Mouse (Mus musculus): Measurements from ENCODE around the gene Shq1. TPM values are rescaled to one million over a fixed set of nuclear protein-coding genes. Genes with fewer than 3 reads are reported as not detected.
A peak's percentile ranks its signal among the peaks of the same experiment; 100 is the strongest.

The Shq1 gene
- polyA plus RNA-seq, 1 experiment from 2014 or later = 23.7 TPM

DNA sequence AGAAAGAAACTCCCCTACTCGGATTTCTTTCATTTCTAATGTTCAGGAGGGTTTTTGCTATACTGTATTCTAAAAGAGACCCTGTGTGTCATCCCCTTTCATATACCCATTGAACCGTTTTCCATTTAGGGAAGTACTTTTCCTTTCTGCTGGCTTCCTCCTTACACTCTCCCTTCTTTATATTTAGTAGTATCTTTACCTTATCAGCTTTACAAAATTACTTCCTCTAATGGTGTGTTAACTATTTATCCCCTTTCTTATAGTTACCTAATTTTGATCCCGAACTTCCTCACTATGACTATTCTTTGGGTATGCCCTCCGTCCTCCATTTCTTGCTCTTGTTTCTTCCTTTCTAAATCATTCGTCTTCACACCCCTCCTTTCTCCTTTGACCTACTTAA lies 84.2 kb downstream of the Shq1 start:
- no peak for DNase-seq (ENCODE audit: low spot score)
- peaks cover 21% of the 10 kb centered on the region; the same call in 1 of the 2 replicates for H3K4me1 ChIP-seq

DNA sequence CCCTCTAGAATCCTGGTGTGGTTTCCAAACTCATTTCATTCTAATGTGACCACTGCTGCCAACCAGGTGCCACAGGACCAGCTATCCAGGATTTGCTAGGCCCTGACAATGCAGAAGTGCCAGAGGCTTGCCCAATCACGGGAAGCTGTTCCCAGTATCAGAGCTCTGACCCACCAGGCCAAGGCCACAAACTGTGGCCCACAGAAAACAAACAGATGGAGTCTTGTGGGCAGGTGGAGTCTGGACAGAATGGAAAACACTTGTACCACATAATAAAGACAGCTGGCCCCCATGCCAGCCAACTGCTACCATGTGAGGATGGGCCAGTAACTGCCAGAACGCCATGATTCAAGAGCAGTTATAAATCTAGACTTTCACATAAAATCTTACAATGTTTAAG lies 89.0 kb downstream of the Shq1 start:
- no peak for DNase-seq (ENCODE audit: low spot score)
- H3K27ac ChIP-seq (replicated peaks) = no peak overlapping the region
- 86% methylated on average over 2 of the region's 2 CpGs for WGBS
- peaks cover 29% of the 10 kb centered on the region; the same call in 1 of the 2 replicates for H3K4me1 ChIP-seq
- H3K9me3 ChIP-seq = no peaks in the 10 kb centered on the region
- no peak overlapping the region for H3K4me3 ChIP-seq
- no peaks in the 10 kb centered on the region for H3K36me3 ChIP-seq (replicated peaks)
- no peaks in the 10 kb centered on the region for H3K27me3 ChIP-seq (replicated peaks; ENCODE audit: low read depth, poor library complexity, severe bottlenecking)

More for the DNA sequence above, 84.2 kb downstream of the Shq1 start:
- no peaks in the 10 kb centered on the region for H3K27me3 ChIP-seq (replicated peaks; ENCODE audit: low read depth, poor library complexity, severe bottlenecking)
- 90% methylated on average over 5 of the region's 5 CpGs for WGBS
- H3K27ac ChIP-seq (replicated peaks) = no peak overlapping the region
- no peaks in the 10 kb centered on the region for H3K36me3 ChIP-seq (replicated peaks)
- no peaks in the 10 kb centered on the region for H3K9me3 ChIP-seq
- no peak overlapping the region for H3K4me3 ChIP-seq

DNA sequence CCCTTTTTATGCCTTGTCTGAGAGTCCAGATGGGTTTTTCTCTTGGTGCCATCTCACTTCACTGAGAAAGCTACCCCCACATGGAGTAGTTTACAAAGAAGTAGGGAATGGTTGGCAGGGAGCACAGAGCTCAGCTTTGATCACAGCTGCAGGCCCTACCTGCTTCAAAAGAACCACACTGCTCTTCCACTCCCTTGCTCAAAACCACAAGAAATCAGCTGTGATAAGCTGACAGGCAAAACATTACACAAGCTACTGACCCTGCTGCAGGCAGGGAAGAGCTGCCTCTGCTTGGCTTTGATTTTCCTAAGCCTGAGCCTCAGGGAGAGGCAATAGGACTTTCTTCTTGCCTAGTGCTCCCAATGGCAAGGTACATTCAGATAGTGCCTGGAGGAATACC lies 89.9 kb downstream of the Shq1 start:
- Histone ChIP-seq H3K9me3 (no peaks in the 10 kb centered on the region), H3K4me3 (no peak overlapping the region), H3K36me3 (replicated peaks) (no peaks in the 10 kb centered on the region), H3K27ac (replicated peaks) (no peak overlapping the region), H3K27me3 (replicated peaks; ENCODE audit: low read depth, poor library complexity, severe bottlenecking) (no peaks in the 10 kb centered on the region), H3K4me1 (peaks cover 24% of the 10 kb centered on the region; the same call in 1 of the 2 replicates)
- no peak for DNase-seq (ENCODE audit: low spot score)

- peaks cover 7% of the 10 kb centered on the region for H3K36me3 ChIP-seq (replicated peaks)
- no peak overlapping the region for H3K27ac ChIP-seq (replicated peaks)
- no peak for DNase-seq (ENCODE audit: low spot score)
- WGBS = 93% methylated on average over 6 of the region's 6 CpGs
- no peaks in the 10 kb centered on the region for H3K27me3 ChIP-seq (replicated peaks; ENCODE audit: low read depth, poor library complexity, severe bottlenecking)
- no peaks in the 10 kb centered on the region for H3K9me3 ChIP-seq
- peaks cover 13% of the 10 kb centered on the region; the same call in 1 of the 2 replicates for H3K4me1 ChIP-seq
- H3K4me3 ChIP-seq = no peak overlapping the region
These were observed 93.4 kb downstream of the Shq1 start for GRCm38 (mm10) chr6:100577590-100577989.

- H3K27ac ChIP-seq (replicated peaks) = no peak overlapping the region
These were observed 94.8 kb downstream of the Shq1 start for GRCm38 (mm10) chr6:100576171-100576570.

DNA sequence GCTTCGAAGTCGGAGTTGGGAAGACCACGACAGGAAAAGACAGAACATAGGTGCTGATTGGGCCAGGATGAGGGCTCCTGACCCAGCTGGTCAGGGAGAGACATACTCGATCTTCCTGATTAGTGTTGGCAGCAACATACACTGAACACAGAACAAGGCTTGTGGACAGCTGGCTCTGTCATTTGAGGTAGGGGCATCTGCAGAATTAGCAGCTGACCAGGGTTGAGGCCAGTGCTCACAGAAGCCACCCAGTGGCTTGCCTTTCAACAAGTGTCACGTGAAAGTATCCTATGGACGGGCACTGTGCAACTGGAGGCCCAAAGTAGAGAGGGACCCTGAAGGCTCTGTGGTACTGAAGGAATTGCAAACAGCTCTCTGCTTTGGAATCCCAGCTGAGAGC lies 104.2 kb downstream of the Shq1 start:
- no peak overlapping the region for H3K27ac ChIP-seq (replicated peaks)
- H3K36me3 ChIP-seq (replicated peaks) = no peaks in the 10 kb centered on the region
- peaks cover 47% of the 10 kb centered on the region for H3K4me1 ChIP-seq
- no peak overlapping the region for H3K4me3 ChIP-seq
- 0 out of 2 replicates have a peak, but pooled peaks cover 5% of the 10 kb centered on the region for H3K9me3 ChIP-seq
- no peak for DNase-seq (ENCODE audit: low spot score)
- peaks cover 60% of the 10 kb centered on the region for H3K27me3 ChIP-seq (replicated peaks; ENCODE audit: low read depth, poor library complexity, severe bottlenecking)
- WGBS = 78% methylated on average over 6 of the region's 6 CpGs

More at GRCm38 (mm10) chr6:100576171-100576570, 94.8 kb downstream of the Shq1 start:
- Histone ChIP-seq H3K4me1 (0 out of 2 replicates have a peak, but pooled peaks cover 4% of the 10 kb centered on the region), H3K9me3 (0 out of 2 replicates have a peak, but pooled peaks cover under 1% of the 10 kb centered on the region), H3K4me3 (no peak overlapping the region), H3K36me3 (replicated peaks) (peaks cover 14% of the 10 kb centered on the region), H3K27me3 (replicated peaks; ENCODE audit: low read depth, poor library complexity, severe bottlenecking) (no peaks in the 10 kb centered on the region)
- WGBS = 75% methylated on average over 6 of the region's 6 CpGs
- DNase-seq (ENCODE audit: low spot score) = no peak

GRCm38 (mm10) chr6:100564516-100564915 lies 106.4 kb downstream of the Shq1 start:
- peak; percentile 14 for DNase-seq (ENCODE audit: low spot score)
- no peaks in the 10 kb centered on the region for H3K9me3 ChIP-seq
- H3K27ac ChIP-seq (replicated peaks) = no peak overlapping the region
- H3K4me3 ChIP-seq = no peak overlapping the region
- 30% methylated on average over 4 of the region's 4 CpGs for WGBS
- H3K36me3 ChIP-seq (replicated peaks) = no peaks in the 10 kb centered on the region
- H3K27me3 ChIP-seq (replicated peaks; ENCODE audit: low read depth, poor library complexity, severe bottlenecking) = peaks cover 83% of the 10 kb centered on the region
- H3K4me1 ChIP-seq = peaks cover 35% of the 10 kb centered on the region

DNA sequence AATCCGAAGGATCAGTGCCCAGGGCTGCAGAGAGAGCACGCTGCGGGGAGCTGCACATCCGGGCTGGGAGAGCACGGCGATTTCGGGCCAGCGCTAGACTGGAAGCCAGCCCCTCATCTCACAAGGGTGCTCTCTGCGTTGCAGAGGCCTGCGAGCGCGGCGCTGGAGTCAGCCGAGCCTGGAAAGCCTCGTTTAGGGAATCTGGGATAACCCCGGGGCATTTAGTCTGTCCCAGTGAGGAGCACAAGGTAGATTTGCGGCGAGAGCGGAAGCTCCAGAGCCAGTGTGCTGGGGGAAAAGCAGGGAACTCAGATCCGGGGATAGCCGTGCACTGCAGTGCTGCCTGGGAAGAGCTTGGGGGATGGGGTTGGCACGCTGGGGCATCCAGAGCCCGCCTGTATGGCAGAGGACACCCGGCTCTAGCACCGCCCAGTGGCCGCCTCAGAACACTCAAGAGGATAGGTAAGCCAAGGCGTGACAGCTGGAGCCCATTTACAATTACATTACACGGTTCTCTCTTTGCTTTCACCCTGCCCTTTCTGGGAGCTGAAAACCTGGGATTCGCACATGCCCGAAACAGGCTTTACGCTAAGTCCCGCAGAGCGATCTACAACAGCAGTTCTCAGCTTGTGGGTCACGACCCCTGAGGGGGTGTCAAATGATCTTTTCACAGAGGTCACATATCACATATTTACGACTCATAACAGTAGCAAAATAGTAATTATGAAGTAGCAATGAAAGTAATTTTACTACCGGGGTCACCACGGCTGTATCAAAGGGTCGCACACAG lies 107.2 kb downstream of the Shq1 start:
- peaks cover 35% of the 10 kb centered on the region for H3K4me1 ChIP-seq
- H3K36me3 ChIP-seq (replicated peaks) = no peaks in the 10 kb centered on the region
- H3K27ac ChIP-seq (replicated peaks) = peak overlapping the region; percentile 80
- 4% methylated on average over 38 of the region's 38 CpGs for WGBS
- H3K9me3 ChIP-seq = no peaks in the 10 kb centered on the region
- DNase-seq (ENCODE audit: low spot score) = peak; percentile 87
- H3K27me3 ChIP-seq (replicated peaks; ENCODE audit: low read depth, poor library complexity, severe bottlenecking) = peaks cover 91% of the 10 kb centered on the region
- peak overlapping the region; percentile 64 for H3K4me3 ChIP-seq

GRCm38 (mm10) chr6:100562719-100563551 lies 108.0 kb downstream of the Shq1 start:
- Histone ChIP-seq H3K27me3 (replicated peaks; ENCODE audit: low read depth, poor library complexity, severe bottlenecking) (peaks cover 99% of the 10 kb centered on the region), H3K27ac (replicated peaks) (peak overlapping the region; percentile 80), H3K36me3 (replicated peaks) (no peaks in the 10 kb centered on the region), H3K4me1 (peaks cover 39% of the 10 kb centered on the region), H3K4me3 (peak overlapping the region; percentile 64), H3K9me3 (no peaks in the 10 kb centered on the region)
- WGBS = under 1% methylated on average over 51 of the region's 51 CpGs
- peak; percentile 68 for DNase-seq (ENCODE audit: low spot score)

DNA sequence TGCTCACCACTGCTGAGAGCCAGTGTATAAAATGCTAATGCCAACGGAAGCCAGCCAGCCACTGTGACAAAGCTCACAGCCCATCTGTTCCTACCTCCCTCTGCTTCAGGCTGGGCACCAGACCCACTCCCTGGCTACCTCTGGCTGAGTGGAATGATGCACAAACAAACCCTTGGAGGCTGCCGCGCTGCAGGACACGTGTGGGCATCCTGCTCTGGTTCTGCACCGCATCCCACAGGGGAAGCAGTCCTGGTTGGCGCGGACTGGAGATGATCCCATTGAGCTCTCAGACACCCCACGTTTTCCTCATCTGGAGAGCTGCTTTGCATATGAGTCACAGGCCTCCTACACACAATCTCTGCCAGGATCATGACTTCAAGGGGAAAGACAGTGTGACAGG lies 112.9 kb downstream of the Shq1 start:
- WGBS = 62% methylated on average over 8 of the region's 8 CpGs
- peaks cover 98% of the 10 kb centered on the region for H3K27me3 ChIP-seq (replicated peaks; ENCODE audit: low read depth, poor library complexity, severe bottlenecking)

DNA sequence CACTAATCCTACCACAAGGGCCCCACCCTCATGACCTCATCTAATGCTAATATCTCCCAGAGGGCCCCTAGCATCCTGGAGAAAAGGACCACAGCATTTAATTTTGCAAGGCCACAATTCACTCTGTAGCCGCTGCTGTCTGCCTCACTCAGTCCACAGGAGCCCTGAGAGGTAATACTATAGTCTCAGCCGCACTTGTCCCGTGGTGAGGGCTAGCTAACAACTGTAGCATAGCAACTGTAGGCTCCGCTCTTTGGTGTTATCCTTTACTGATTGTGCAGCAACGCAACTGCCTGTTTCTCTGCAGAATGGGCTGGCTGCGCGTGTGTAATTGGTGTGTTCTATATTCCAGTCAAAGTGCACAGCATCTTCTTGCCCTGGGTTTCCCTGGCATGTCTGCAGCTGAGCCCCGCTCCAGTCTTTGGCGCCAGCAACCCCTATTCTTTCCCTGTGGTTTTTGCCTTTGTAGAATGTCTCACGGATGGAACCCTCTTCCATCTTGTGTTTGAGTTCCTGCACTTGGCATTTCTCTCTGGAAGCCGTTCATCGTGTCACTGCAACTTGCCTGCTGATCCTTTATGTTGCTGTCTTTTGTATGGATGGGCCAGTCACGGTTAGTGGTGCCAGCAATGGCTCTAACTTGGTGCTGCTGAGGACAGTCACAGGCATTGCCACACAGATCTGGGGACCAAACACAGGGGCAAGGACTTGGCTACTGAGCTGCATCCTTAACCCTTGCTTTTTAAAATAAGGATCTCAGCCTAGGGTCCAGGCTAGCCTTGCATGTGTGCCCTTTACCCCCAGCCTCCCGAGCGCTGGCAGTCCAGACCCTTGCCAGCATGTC lies 128.6 kb downstream of the Shq1 start:
- WGBS = 76% methylated on average over 15 of the region's 15 CpGs
- Histone ChIP-seq H3K27me3 (replicated peaks; ENCODE audit: low read depth, poor library complexity, severe bottlenecking) (peaks cover 62% of the 10 kb centered on the region), H3K4me3 (no peak overlapping the region), H3K4me1 (peaks cover 17% of the 10 kb centered on the region), H3K9me3 (no peaks in the 10 kb centered on the region), H3K27ac (replicated peaks) (no peak overlapping the region), H3K36me3 (replicated peaks) (no peaks in the 10 kb centered on the region)
- DNase-seq (ENCODE audit: low spot score) = no peak

More for the DNA sequence above, 112.9 kb downstream of the Shq1 start:
- H3K27ac ChIP-seq (replicated peaks) = no peak overlapping the region
- H3K4me3 ChIP-seq = no peak overlapping the region
- H3K9me3 ChIP-seq = no peaks in the 10 kb centered on the region
- DNase-seq (ENCODE audit: low spot score) = no peak
- H3K4me1 ChIP-seq = peaks cover 24% of the 10 kb centered on the region
- H3K36me3 ChIP-seq (replicated peaks) = no peaks in the 10 kb centered on the region

GRCm38 (mm10) chr6:100539698-100540097 lies 131.3 kb downstream of the Shq1 start:
- no peak overlapping the region for H3K27ac ChIP-seq (replicated peaks)
- no peaks in the 10 kb centered on the region for H3K36me3 ChIP-seq (replicated peaks)
- WGBS = 53% methylated on average over 4 of the region's 4 CpGs
- H3K4me1 ChIP-seq = peaks cover 18% of the 10 kb centered on the region
- H3K4me3 ChIP-seq = no peak overlapping the region
- H3K9me3 ChIP-seq = no peaks in the 10 kb centered on the region
- peaks cover 61% of the 10 kb centered on the region for H3K27me3 ChIP-seq (replicated peaks; ENCODE audit: low read depth, poor library complexity, severe bottlenecking)
- no peak for DNase-seq (ENCODE audit: low spot score)
